Mouse (Mus musculus): Measurements from ENCODE around the gene Tmc2. TPM values are rescaled to one million over a fixed set of nuclear protein-coding genes. Genes with fewer than 3 reads are reported as not detected.

The Tmc2 gene
- polyA plus RNA-seq, 1 experiment: not detected

DNA sequence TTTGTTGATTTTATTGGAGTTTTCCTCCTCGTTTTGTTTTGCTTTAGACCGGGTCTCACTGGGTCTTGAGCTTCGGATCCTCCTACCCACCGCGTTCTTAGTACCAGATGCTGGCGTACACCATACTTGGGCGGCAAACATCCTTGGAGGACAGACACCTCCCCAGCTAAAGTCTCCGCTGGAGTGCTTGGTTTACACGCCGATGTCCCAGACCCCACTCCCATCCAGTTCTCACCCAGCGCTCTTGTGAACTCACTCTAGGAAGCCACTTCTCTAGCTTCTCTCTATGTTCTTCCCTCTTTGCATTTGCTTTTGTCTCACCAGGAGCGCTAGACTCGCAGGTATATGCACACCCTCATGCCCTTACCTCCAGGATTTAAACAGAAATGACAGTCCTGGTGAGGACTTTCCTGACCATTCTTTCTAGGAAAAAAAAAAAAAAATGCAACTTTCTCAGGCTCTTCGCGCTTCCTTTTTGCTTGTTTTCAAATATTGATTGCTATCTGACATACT, 15.4 kb upstream of the Tmc2 start:
- WGBS: 1% methylated on average over 15 of the region's 15 CpGs
- Histone ChIP-seq H3K36me3 (ENCODE audit: control insufficient read depth, insufficient read depth, low read length) (peaks cover 13% of the 10 kb centered on the region), H3K4me3 (ENCODE audit: low read depth, low read length) (peak overlapping the region; percentile 85), H3K4me1 (ENCODE audit: control insufficient read depth, insufficient read depth, insufficient read length, low read length) (peaks cover 4% of the 10 kb centered on the region; the same call in 1 of the 2 replicates), H3K27ac (ENCODE audit: insufficient read depth, low read depth, low read length) (peak overlapping the region; percentile 9; the same call in 1 of the 2 replicates), H3K27me3 (ENCODE audit: control insufficient read depth, insufficient read depth, low read length) (no peaks in the 10 kb centered on the region)
- TF ChIP-seq CTCF (IDR thresholded peaks at IDR 0.05; ENCODE audit: extremely low read depth, insufficient read length, insufficient replicate concordance, low read depth, low read length) (no peak), POLR2A (IDR thresholded peaks at IDR 0.05; ENCODE audit: low read depth, low read length) (no peak)

- H3K36me3 ChIP-seq (ENCODE audit: control insufficient read depth, insufficient read depth, low read length): no peaks in the 10 kb centered on the region
- H3K27me3 ChIP-seq (ENCODE audit: control insufficient read depth, insufficient read depth, low read length): no peaks in the 10 kb centered on the region
- TF ChIP-seq CTCF (IDR thresholded peaks at IDR 0.05; ENCODE audit: extremely low read depth, insufficient read length, insufficient replicate concordance, low read depth, low read length) (no peak), POLR2A (IDR thresholded peaks at IDR 0.05; ENCODE audit: low read depth, low read length) (no peak)
- no peak overlapping the region for H3K4me3 ChIP-seq (ENCODE audit: low read depth, low read length)
- no peak overlapping the region for H3K27ac ChIP-seq (ENCODE audit: insufficient read depth, low read depth, low read length)
- no peaks in the 10 kb centered on the region for H3K4me1 ChIP-seq (ENCODE audit: control insufficient read depth, insufficient read depth, insufficient read length, low read length)
- 84% methylated on average over 12 of the region's 12 CpGs for WGBS
Observed at GRCm38 (mm10) chr2:130188391-130188790, 6.6 kb upstream of the Tmc2 start.

DNA sequence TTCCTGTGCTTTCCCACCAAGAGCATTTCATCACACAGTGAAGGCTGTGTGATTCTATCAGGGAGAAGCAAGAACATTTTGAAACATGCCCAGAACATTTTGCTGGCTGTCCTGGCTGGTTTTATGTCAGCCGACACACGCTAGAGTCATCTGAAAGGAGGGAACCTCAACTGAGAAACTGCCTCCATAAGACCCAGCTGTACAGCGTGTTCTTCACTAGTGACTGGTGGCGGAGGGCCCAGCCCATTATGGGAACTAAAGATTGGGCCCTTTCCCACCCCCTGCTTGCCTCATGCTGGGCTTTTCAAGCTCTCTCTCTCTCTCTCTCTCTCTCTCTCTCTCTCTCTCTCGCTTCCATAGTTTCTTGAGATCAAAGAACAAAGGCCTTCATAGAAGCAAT, 6.0 kb downstream of the Tmc2 start:
- 86% methylated on average over 5 of the region's 5 CpGs for WGBS
- no peak overlapping the region for H3K4me3 ChIP-seq (ENCODE audit: low read depth, low read length)
- no peaks in the 10 kb centered on the region for H3K36me3 ChIP-seq (ENCODE audit: control insufficient read depth, insufficient read depth, low read length)
- H3K4me1 ChIP-seq (ENCODE audit: control insufficient read depth, insufficient read depth, insufficient read length, low read length): no peaks in the 10 kb centered on the region
- TF ChIP-seq CTCF (IDR thresholded peaks at IDR 0.05; ENCODE audit: extremely low read depth, insufficient read length, insufficient replicate concordance, low read depth, low read length): no peak
- TF ChIP-seq POLR2A (IDR thresholded peaks at IDR 0.05; ENCODE audit: low read depth, low read length): no peak
- H3K27me3 ChIP-seq (ENCODE audit: control insufficient read depth, insufficient read depth, low read length): no peaks in the 10 kb centered on the region; the same call in 1 of the 2 replicates
- no peak overlapping the region for H3K27ac ChIP-seq (ENCODE audit: insufficient read depth, low read depth, low read length)

- H3K4me3 ChIP-seq (ENCODE audit: low read depth, low read length): no peak overlapping the region
- no peaks in the 10 kb centered on the region for H3K4me1 ChIP-seq (ENCODE audit: control insufficient read depth, insufficient read depth, insufficient read length, low read length)
- H3K36me3 ChIP-seq (ENCODE audit: control insufficient read depth, insufficient read depth, low read length): no peaks in the 10 kb centered on the region
- no peak overlapping the region for H3K27ac ChIP-seq (ENCODE audit: insufficient read depth, low read depth, low read length)
- WGBS: 50% methylated on average over 2 of the region's 2 CpGs
- no peaks in the 10 kb centered on the region; the same call in 1 of the 2 replicates for H3K27me3 ChIP-seq (ENCODE audit: control insufficient read depth, insufficient read depth, low read length)
- TF ChIP-seq CTCF (IDR thresholded peaks at IDR 0.05; ENCODE audit: extremely low read depth, insufficient read length, insufficient replicate concordance, low read depth, low read length): no peak
- TF ChIP-seq POLR2A (IDR thresholded peaks at IDR 0.05; ENCODE audit: low read depth, low read length): no peak
Observed at GRCm38 (mm10) chr2:130207376-130207775, 12.4 kb downstream of the Tmc2 start.

- TF ChIP-seq POLR2A (IDR thresholded peaks at IDR 0.05; ENCODE audit: low read depth, low read length) (no peak), CTCF (IDR thresholded peaks at IDR 0.05; ENCODE audit: extremely low read depth, insufficient read length, insufficient replicate concordance, low read depth, low read length) (no peak)
- Histone ChIP-seq H3K36me3 (ENCODE audit: control insufficient read depth, insufficient read depth, low read length) (no peaks in the 10 kb centered on the region), H3K4me3 (ENCODE audit: low read depth, low read length) (no peak overlapping the region), H3K27ac (ENCODE audit: insufficient read depth, low read depth, low read length) (no peak overlapping the region), H3K4me1 (ENCODE audit: control insufficient read depth, insufficient read depth, insufficient read length, low read length) (no peaks in the 10 kb centered on the region), H3K27me3 (ENCODE audit: control insufficient read depth, insufficient read depth, low read length) (no peaks in the 10 kb centered on the region; the same call in 1 of the 2 replicates)
- WGBS: 86% methylated on average over 3 of the region's 3 CpGs
Observed at GRCm38 (mm10) chr2:130207996-130208395, 13.0 kb downstream of the Tmc2 start.

DNA sequence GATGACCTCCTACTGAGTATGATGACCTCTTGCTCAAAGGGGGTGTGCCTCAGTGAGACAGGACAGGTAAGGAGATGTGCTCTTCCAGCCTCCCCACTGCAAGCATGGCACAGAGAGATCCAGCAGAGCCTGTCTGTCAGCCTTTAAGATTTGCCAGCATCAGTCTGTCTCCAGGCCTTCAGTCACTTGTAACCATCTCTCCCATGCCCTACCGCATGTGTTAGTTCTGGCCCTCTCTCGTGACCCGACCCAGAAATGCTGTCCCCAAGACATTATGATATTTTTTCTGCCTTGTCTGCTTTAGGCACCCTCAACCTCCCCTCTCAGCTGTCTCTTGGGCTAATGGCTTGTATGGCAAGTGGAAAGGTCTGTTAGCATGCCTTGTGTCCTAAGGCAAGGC, 14.6 kb downstream of the Tmc2 start:
- no peaks in the 10 kb centered on the region for H3K36me3 ChIP-seq (ENCODE audit: control insufficient read depth, insufficient read depth, low read length)
- no peak overlapping the region for H3K27ac ChIP-seq (ENCODE audit: insufficient read depth, low read depth, low read length)
- 90% methylated on average over 3 of the region's 3 CpGs for WGBS
- TF ChIP-seq CTCF (IDR thresholded peaks at IDR 0.05; ENCODE audit: extremely low read depth, insufficient read length, insufficient replicate concordance, low read depth, low read length) (no peak), POLR2A (IDR thresholded peaks at IDR 0.05; ENCODE audit: low read depth, low read length) (no peak)
- no peaks in the 10 kb centered on the region for H3K4me1 ChIP-seq (ENCODE audit: control insufficient read depth, insufficient read depth, insufficient read length, low read length)
- no peak overlapping the region for H3K4me3 ChIP-seq (ENCODE audit: low read depth, low read length)
- no peaks in the 10 kb centered on the region; the same call in 1 of the 2 replicates for H3K27me3 ChIP-seq (ENCODE audit: control insufficient read depth, insufficient read depth, low read length)

GRCm38 (mm10) chr2:130211581-130211980, 16.6 kb downstream of the Tmc2 start:
- WGBS: 81% methylated on average over 2 of the region's 2 CpGs
- Histone ChIP-seq H3K27ac (ENCODE audit: insufficient read depth, low read depth, low read length) (no peak overlapping the region), H3K36me3 (ENCODE audit: control insufficient read depth, insufficient read depth, low read length) (no peaks in the 10 kb centered on the region), H3K4me3 (ENCODE audit: low read depth, low read length) (no peak overlapping the region), H3K4me1 (ENCODE audit: control insufficient read depth, insufficient read depth, insufficient read length, low read length) (no peaks in the 10 kb centered on the region), H3K27me3 (ENCODE audit: control insufficient read depth, insufficient read depth, low read length) (no peaks in the 10 kb centered on the region; the same call in 1 of the 2 replicates)
- TF ChIP-seq POLR2A (IDR thresholded peaks at IDR 0.05; ENCODE audit: low read depth, low read length) (no peak), CTCF (IDR thresholded peaks at IDR 0.05; ENCODE audit: extremely low read depth, insufficient read length, insufficient replicate concordance, low read depth, low read length) (no peak)

Measured in small intestine, adult 2 months (tissue).